Mouse (Mus musculus) right cerebral cortex, postnatal 10 days (tissue): ENCODE results near the gene Upk3b.
A peak's percentile ranks its signal among the peaks of the same experiment; 100 is the strongest.

Experiments used
- DNase-seq, 2 experiments: peaks; one replicate each; pipeline ENCODE4 v3.0.0; 2021; ENCODE audit warnings: low spot score in 2 of 2

The Upk3b gene

DNA sequence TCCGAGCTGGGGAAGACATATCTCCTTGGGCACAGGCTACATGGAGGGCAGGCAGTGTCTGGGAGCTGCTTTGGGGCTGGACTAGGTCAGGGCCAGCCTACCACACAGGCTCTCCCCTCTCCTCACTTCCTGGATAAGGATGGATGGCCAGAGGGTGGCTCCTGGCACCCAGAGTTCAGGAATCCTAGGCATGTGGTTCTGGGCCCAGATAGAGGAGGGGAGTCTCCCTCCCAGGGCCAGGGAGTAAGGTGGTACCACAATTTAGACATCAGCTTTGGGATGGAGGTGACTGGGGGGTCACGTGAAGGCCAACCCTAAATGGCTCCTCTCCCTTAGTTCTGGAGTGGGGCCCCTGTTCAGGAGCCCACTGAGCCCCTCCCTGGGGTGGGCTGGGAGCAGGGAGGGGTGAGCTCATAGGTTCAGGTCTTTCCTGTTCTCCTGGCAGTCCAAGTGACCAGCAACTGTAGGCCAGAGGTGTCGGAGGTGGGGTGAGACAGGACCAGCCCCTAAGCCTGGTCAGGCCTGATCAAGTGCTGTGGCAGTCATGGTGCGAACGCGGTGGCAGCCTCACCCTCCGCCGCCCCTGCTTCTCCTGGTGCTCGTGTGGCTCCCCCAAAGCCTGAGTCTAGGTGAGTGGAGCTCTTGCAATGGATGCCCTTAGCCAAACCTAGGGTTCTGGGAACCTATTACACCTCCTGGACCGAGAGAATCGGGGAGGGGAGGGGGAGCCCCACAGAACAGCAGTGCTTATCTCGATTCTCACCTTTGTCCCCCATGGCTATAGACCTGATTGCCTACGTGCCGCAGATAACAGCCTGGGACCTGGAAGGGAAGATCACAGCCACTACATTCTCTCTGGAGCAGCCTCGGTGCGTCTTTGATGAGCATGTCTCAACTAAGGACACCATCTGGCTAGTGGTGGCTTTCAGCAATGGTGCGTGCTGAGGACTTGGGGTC lies at the start of gene Upk3b:
Gene Upk3b (plus strand): TSS at position 239 of the 957 bp plus-strand sequence.
- no peak for DNase-seq

DNA sequence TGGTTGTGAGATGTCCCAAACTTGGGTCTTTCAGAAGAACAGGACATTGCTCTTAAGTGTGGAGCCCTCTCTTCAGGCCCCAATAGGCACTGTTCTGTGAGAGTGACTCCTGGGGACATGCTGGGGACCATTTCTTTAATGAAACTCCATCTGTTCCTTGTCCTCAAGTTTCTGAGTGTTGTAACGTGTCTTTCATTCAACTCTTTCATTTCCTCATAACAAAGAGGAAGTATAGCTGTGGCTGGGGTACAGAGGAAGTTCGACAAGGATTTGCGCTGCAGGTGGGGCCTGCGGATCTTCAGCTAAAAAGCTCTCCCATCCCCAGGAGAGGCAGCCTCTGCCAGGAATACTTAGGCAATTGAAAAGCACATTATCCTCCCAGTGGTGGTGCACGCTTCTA lies 47.7 kb upstream of the Upk3b start:
- no peak for DNase-seq

GRCm38 (mm10) chr5:135993381-135993965 lies 44.8 kb upstream of the Upk3b start:
- DNase-seq, result no peak

- no peak for DNase-seq
These were observed 44.0 kb upstream of the Upk3b start for GRCm38 (mm10) chr5:135994335-135994724.

- peak; percentile 95 for DNase-seq
These were observed 43.3 kb upstream of the Upk3b start, which contains the start of gene Dtx2 for GRCm38 (mm10) chr5:135994725-135995687. Gene Dtx2 (plus strand): TSS chr5:135994800.

DNA sequence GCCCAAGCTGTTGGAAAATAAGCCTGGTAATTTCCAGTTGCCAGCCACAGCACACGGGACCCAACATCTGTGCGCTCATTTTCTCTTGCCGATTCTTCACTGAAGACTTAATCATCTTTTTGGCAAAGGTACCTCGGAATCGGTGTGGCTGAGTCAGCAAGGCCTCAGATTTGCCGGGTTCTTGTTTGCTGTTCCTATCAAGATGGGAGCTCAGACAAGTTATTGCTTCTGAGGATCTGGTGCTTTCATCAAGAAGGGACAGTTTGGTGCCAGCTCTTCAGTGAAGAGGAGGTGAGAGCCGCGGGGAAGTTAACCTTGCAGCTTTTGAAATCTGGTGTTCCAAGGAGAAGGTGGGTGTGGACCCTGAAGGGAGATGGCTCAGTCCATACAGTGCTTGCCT lies 42.1 kb upstream of the Upk3b start:
- DNase-seq, result no peak

GRCm38 (mm10) chr5:136001222-136001621 lies 37.1 kb upstream of the Upk3b start:
- no peak for DNase-seq

- DNase-seq, result no peak
These were observed 36.0 kb upstream of the Upk3b start for GRCm38 (mm10) chr5:136002325-136002724.

- DNase-seq, result no peak
These were observed 35.5 kb upstream of the Upk3b start for GRCm38 (mm10) chr5:136002751-136003151.

DNA sequence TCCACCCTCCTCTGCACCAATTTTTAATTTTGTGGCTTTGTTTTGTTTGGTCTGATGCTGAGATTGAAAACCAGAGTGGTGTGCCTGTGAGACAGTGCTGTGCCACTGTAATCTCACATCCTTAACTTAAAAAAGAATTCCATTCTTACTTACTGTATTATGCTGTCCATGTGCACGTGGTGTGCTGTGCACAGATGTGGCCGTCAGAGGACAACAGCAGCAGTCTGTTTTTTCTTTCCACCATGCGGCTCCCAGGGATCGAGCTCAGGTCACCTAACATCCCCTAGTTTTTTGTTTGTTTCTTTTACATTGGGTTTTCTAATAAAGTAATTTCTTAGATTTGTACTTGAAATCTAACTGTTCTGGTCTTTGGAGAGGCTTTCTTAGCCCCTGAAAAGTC lies 33.8 kb upstream of the Upk3b start:
- DNase-seq, result no peak

- no peak for DNase-seq
These were observed 30.6 kb upstream of the Upk3b start for GRCm38 (mm10) chr5:136007745-136008144.

- no peak for DNase-seq
These were observed 23.4 kb upstream of the Upk3b start for GRCm38 (mm10) chr5:136014877-136015276.

DNA sequence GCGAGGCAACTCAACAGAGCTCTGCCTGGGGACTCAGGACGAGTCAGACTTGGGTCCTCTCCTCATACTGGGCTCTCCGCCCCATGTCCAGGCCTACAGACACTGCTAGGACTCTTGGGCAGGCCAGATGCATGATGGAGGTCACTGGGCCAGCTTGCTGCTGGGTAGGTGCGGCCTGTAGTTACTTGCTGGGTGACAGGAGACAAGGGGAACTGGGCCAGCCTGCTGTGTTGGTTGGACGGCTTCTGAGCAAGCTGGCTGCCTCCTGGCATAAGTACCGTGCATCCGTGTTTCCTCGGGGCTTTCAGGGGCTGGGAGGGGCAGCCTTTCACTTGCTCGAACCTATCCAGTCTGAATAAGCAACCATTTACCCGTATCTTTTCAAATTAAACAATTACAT lies 22.7 kb upstream of the Upk3b start:
- DNase-seq, result no peak

GRCm38 (mm10) chr5:136016014-136016876 lies 22.1 kb upstream of the Upk3b start:
- peak in 1 of 2 experiments; percentile 45 for DNase-seq

GRCm38 (mm10) chr5:136017262-136017661 lies 21.0 kb upstream of the Upk3b start:
- no peak for DNase-seq

- DNase-seq, result no peak
These were observed 19.6 kb upstream of the Upk3b start for GRCm38 (mm10) chr5:136018726-136019125.

DNA sequence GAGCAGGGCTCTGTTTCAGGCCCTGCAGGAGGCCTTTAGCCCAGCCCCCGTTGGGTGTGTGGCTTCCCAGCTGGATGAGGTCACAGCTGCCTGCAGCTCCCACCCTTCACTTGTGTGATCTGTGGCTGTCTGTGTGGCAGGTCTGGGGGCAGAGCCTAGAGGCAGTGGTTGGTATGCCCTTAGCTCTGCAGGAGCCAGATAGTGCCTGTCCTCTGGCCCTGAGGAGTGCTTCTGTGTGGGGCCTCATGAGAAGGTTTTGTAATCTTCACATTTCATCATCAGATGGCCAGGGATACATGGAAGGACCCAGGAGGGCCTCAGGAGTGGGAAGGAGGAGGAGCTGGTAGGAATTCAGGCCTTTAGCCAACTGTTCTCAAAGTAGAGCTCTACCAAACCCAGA lies 18.4 kb upstream of the Upk3b start:
- DNase-seq, result no peak

GRCm38 (mm10) chr5:136025712-136026111 lies 12.6 kb upstream of the Upk3b start:
- DNase-seq, result no peak

DNA sequence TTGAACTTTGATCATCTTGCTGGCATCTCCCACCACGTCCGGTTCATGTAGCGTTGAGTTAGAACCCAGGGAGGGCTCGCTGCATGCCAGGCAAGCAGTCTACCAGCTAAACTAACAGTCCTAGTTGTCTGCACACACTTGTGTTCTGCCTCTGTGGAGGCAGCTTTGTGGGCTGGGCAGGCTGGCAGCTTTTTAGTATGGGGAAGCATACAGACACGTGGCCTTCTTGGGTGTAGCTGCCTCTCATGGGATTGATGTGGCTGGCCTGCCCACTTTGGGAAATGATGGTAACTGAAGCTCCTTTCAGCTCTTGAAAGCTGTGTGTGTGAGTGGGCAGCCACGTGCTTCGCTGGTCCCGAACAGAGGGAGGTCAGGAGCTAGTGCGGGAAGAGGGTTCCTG lies 11.4 kb upstream of the Upk3b start:
- DNase-seq, result no peak

DNA sequence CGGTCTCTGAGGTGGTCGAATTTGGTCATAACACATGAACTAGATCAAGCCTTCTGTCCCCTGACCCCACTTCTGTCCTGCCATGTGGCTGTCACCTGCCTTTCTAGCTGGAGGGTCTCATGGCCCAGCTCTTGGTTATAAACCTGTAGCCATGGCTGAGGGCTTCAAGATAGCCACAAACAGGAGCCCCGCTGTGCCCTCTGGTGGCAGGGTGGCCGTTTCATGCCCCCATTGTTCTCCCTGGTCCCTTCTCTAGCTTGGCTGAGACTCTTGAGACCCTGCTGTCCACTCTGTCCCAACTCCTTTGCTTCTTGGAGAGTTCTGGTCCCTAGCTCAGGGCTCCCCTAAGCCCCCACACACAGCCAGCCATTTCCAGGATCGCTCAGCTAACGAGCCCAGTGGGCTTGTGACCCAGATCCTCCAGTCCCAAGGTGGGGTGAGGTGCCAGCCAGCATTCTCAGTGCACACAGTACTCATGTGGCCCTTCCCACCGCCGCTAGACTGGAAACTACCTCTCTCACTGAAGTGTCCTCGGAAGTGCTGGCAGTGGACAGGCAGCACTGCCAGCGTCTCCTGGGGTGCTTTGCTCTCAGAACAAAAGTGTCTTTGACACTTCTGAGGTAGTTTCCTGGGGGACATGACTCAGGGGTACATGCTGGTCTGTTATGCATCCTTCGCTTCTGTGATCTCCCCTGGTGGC lies 10.5 kb upstream of the Upk3b start:
- no peak for DNase-seq
